Mouse (Mus musculus): ENCODE measurements around the gene Trim9. TPM values are rescaled to one million over a fixed set of nuclear protein-coding genes. Genes with fewer than 3 reads are reported as not detected.
A peak's percentile ranks its signal among the peaks of the same experiment; 100 is the strongest.

Trim9 gene
- polyA plus RNA-seq, 1 experiment = 0.74 TPM

DNA sequence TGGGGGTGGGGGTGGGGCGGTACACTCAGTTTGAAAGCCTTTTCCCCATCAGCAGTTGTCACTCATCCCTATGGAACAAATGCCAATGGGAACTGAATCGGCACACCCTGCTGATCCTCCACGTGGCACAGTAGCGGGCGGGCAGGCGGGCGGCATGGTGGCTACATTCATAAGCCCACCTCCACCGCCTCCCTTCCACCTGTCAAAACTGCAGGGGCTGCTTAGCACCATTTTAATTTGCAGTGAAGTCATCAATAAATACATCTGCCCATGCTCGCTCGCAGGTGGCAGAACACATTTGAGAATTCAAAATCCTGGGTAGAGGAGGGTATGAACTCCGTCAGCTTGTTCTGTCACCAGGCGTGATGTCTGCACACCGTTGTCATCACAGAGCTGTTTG, 12.0 kb upstream of the Trim9 start:
- TF ChIP-seq CTCF (IDR thresholded peaks at IDR 0.05; ENCODE audit: borderline replicate concordance, insufficient read depth, low read length) = no peak
- TF ChIP-seq POLR2A (IDR thresholded peaks at IDR 0.05; ENCODE audit: low read depth, low read length) = no peak
- no peak overlapping the region for H3K27ac ChIP-seq (ENCODE audit: insufficient read depth, low read length)
- H3K4me3 ChIP-seq (ENCODE audit: insufficient read depth, low read length) = no peak overlapping the region
- no peaks in the 10 kb centered on the region for H3K4me1 ChIP-seq (ENCODE audit: control insufficient read depth, insufficient read depth, low read length)

DNA sequence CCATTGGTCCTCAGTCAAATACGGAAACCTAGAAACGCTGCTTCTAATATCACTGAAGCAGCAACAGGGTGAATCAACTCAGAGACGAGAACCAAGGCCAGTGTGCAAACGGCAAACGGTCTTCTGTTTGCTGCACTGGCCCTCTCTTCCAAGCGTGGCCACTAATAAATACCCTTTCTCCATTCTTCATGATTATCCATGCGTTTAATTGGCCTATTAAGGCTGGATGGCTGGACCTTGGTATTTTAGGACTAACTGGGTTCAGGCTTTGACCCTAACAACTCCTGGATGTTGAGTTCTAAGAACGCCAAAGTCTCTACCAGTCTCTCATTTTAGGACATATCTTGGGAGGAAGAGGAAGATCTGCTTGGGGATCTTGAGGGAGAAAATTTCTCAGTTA, 7.5 kb upstream of the Trim9 start:
- H3K4me3 ChIP-seq (ENCODE audit: insufficient read depth, low read length) = no peak overlapping the region
- H3K27ac ChIP-seq (ENCODE audit: insufficient read depth, low read length) = no peak overlapping the region
- no peaks in the 10 kb centered on the region for H3K4me1 ChIP-seq (ENCODE audit: control insufficient read depth, insufficient read depth, low read length)
- TF ChIP-seq CTCF (IDR thresholded peaks at IDR 0.05; ENCODE audit: borderline replicate concordance, insufficient read depth, low read length) = no peak
- TF ChIP-seq POLR2A (IDR thresholded peaks at IDR 0.05; ENCODE audit: low read depth, low read length) = no peak

DNA sequence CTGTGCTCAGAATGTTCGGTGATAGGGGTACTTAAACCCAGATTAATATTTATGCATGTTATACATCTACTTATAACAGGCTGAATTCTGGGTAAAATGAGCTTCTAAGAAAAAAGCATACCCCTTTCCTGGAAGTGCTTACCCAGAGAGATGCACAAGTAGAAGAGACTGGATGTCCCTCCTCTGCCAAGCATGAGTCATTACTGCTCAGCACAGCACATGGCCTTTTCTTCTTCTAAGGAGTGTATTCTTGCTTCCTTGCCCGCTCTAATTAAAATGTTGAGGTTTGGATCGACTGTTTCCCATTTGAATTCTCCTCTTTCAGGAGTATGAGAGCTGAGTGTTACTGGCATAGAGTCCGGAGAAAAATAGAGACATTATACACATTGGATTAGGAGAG, 3.1 kb upstream of the Trim9 start:
- H3K4me3 ChIP-seq (ENCODE audit: insufficient read depth, low read length) = no peak overlapping the region
- no peaks in the 10 kb centered on the region for H3K4me1 ChIP-seq (ENCODE audit: control insufficient read depth, insufficient read depth, low read length)
- H3K27ac ChIP-seq (ENCODE audit: insufficient read depth, low read length) = no peak overlapping the region
- TF ChIP-seq POLR2A (IDR thresholded peaks at IDR 0.05; ENCODE audit: low read depth, low read length) (no peak), CTCF (IDR thresholded peaks at IDR 0.05; ENCODE audit: borderline replicate concordance, insufficient read depth, low read length) (no peak)

DNA sequence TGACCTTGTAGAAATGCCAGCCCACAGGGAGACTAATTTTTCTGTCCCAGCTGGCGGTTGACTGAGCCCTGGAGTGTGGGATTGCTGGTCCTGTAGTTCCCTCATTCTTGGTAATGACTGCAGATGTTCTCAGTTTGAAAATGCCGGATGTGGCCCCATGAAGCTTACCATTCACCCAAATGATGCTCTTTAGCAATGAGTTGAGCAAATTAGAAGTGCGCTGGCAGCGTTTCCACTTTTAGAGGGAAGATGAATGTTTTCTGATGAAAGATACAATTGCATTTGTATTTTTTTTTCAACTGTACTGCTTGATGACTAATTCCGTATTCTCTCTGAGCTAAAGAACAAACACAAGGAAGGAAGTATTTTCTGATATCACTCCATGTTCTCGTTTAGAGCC, 2.4 kb upstream of the Trim9 start:
- no peak overlapping the region for H3K27ac ChIP-seq (ENCODE audit: insufficient read depth, low read length)
- no peaks in the 10 kb centered on the region for H3K4me1 ChIP-seq (ENCODE audit: control insufficient read depth, insufficient read depth, low read length)
- TF ChIP-seq POLR2A (IDR thresholded peaks at IDR 0.05; ENCODE audit: low read depth, low read length) = no peak
- TF ChIP-seq CTCF (IDR thresholded peaks at IDR 0.05; ENCODE audit: borderline replicate concordance, insufficient read depth, low read length) = no peak

DNA sequence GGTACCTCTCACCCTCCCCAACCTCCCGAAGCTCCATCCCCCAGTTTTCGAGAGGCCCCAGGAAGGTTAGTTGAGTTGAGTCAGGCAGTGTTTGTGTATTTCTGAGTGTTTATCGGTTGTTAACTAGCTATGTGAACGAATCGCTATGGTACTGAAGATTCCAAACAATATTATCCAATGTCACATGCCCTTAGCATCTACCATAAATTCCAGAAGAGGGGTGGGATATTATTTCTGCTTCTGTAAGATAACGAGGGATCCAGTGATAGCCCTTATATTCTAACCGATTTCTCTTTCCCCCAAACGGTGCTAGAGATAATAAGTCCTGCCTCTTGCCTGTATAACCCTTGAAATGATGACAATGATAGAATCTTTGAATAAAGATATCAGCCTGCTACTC, 612 bp upstream of the Trim9 start:
- H3K4me1 ChIP-seq (ENCODE audit: control insufficient read depth, insufficient read depth, low read length) = no peaks in the 10 kb centered on the region
- TF ChIP-seq POLR2A (IDR thresholded peaks at IDR 0.05; ENCODE audit: low read depth, low read length) (no peak), CTCF (IDR thresholded peaks at IDR 0.05; ENCODE audit: borderline replicate concordance, insufficient read depth, low read length) (no peak)
- no peak overlapping the region for H3K27ac ChIP-seq (ENCODE audit: insufficient read depth, low read length)
- H3K4me3 ChIP-seq (ENCODE audit: insufficient read depth, low read length) = 0 out of 2 replicates have a peak overlapping the region, but pooled peaks have one; percentile 47

More for the DNA sequence above, 2.4 kb upstream of the Trim9 start:
- H3K4me3 ChIP-seq (ENCODE audit: insufficient read depth, low read length) = no peak overlapping the region

DNA sequence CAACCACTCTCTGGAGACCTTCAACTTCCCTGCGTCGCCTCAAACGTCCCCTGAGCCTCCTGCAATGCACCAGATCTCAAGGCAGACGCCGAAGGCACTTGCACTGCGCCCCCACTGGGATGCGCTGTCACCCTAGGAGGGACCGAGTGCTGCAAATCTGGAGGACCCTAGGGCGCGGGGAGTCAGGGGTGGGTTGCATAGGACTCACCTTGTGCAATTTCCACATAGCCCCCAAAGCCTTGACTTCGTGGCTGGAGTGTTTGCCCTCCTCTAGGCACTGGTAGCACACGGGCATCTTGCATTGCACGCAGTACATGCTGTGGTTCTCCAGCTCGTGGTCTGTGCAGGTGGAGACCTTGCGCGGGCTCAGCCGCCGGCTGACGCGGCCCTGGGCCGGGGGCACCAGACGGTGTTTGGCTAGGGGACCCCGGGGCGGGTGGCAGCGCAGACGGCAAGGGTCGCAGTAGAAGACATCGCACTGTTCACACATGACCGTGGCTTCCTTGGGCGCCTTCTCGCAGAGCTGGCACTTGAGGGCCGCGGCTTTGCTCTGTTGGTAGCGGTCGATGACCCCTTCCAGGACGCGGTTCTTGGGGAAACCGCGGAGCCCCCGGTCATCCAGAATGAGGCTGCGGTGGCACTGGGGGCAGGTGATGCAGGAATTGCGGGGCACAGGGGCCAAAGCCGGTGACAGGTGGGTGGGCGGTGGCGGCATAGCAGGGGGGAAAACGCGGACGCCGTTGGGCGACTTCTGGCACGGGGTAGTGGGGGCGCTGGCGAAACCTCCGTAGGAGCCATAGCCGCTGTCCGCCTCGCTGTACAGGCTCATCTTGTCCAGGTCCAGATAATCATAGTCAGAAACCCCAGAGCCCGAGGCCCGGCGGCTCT, 1.0 kb downstream of the Trim9 start:
- H3K4me3 ChIP-seq (ENCODE audit: insufficient read depth, low read length) = peak overlapping the region; percentile 23
- no peak for TF ChIP-seq POLR2A (IDR thresholded peaks at IDR 0.05; ENCODE audit: low read depth, low read length)
- peak; percentile 20; the same call in 1 of the 2 replicates for TF ChIP-seq CTCF (IDR thresholded peaks at IDR 0.05; ENCODE audit: borderline replicate concordance, insufficient read depth, low read length)
- no peak overlapping the region for H3K27ac ChIP-seq (ENCODE audit: insufficient read depth, low read length)
- H3K4me1 ChIP-seq (ENCODE audit: control insufficient read depth, insufficient read depth, low read length) = no peaks in the 10 kb centered on the region

DNA sequence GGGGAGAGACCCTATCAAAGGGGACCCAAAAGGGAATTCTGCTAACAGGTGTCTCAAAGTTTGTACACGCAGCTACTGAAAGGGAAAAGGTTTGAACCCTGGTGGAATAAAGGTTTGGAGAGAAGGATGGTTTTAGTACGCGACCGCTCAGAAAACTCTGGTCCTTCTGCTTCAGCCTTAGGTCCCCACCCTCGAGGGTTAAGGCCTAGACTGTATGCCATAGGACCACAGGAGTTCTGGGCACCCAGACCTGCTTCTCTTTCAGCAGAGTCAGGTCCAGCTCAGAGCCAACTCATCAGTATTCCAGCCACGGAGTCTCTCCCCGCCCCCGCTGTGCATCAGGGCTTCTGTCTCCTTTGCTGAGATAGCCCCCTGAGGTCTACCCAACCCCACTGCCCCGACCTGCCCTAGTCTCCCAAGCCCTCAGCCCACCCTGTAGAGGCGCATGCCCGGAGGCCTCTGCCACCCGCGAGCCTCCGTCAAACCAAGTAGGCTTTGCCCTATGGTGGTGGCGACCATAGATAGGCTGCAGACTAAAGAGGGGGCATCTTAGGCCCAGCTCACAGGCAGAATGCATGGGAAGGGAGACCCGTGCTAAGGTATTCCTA, 1.8 kb downstream of the Trim9 start:
- no peaks in the 10 kb centered on the region for H3K4me1 ChIP-seq (ENCODE audit: control insufficient read depth, insufficient read depth, low read length)
- no peak for TF ChIP-seq CTCF (IDR thresholded peaks at IDR 0.05; ENCODE audit: borderline replicate concordance, insufficient read depth, low read length)
- no peak for TF ChIP-seq POLR2A (IDR thresholded peaks at IDR 0.05; ENCODE audit: low read depth, low read length)
- H3K27ac ChIP-seq (ENCODE audit: insufficient read depth, low read length) = no peak overlapping the region
- no peak overlapping the region for H3K4me3 ChIP-seq (ENCODE audit: insufficient read depth, low read length)

DNA sequence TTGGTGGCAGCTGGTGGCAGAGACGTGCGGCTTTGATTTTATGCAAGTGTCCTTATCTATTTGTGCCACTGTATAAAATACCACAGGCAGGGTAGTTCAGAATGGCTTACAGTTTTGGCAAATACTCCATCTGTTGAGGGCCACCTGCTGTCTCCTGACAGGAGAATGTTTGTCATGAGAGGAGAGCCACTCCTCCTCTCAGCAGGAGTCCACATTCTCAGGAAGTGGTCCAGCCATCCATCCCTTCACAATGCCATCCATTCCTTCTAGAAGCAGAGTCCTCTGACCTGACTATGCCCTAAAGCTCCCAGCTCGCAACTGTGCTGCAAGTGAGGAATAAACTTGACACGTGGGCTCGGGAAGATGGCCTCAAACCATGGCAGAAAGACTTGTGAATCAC, 12.2 kb downstream of the Trim9 start:
- no peak overlapping the region for H3K4me3 ChIP-seq (ENCODE audit: insufficient read depth, low read length)
- H3K4me1 ChIP-seq (ENCODE audit: control insufficient read depth, insufficient read depth, low read length) = no peaks in the 10 kb centered on the region
- no peak overlapping the region for H3K27ac ChIP-seq (ENCODE audit: insufficient read depth, low read length)
- TF ChIP-seq POLR2A (IDR thresholded peaks at IDR 0.05; ENCODE audit: low read depth, low read length) = no peak
- no peak for TF ChIP-seq CTCF (IDR thresholded peaks at IDR 0.05; ENCODE audit: borderline replicate concordance, insufficient read depth, low read length)

DNA sequence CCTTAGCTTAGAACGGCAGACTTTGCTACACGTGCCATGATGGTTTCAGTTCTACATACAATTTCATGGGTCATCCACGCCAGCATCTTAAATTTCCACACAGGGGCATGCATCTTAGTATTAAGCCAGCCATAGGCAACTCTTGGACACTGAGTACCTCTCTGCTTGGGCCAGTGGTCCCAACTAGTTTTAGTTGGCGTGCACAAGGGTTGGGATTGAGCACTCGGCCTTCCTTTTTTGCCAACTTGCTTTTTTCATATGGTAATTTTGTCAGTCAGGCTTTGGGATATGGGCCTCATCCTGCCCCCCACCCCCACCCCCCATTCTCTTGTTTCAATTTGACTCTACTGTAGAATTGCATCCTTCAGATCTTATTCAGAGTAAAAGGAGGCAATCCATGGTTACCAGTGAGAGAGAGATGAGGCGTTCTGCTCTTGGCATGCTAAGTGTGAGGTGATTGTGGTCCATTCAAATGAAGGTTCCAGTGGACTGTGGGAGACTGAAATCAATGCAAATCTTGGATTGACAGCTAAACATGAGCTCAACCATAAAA, 14.1 kb downstream of the Trim9 start:
- no peak overlapping the region for H3K27ac ChIP-seq (ENCODE audit: insufficient read depth, low read length)
- no peak overlapping the region for H3K4me3 ChIP-seq (ENCODE audit: insufficient read depth, low read length)
- no peaks in the 10 kb centered on the region for H3K4me1 ChIP-seq (ENCODE audit: control insufficient read depth, insufficient read depth, low read length)
- TF ChIP-seq CTCF (IDR thresholded peaks at IDR 0.05; ENCODE audit: borderline replicate concordance, insufficient read depth, low read length) = no peak
- TF ChIP-seq POLR2A (IDR thresholded peaks at IDR 0.05; ENCODE audit: low read depth, low read length) = no peak

DNA sequence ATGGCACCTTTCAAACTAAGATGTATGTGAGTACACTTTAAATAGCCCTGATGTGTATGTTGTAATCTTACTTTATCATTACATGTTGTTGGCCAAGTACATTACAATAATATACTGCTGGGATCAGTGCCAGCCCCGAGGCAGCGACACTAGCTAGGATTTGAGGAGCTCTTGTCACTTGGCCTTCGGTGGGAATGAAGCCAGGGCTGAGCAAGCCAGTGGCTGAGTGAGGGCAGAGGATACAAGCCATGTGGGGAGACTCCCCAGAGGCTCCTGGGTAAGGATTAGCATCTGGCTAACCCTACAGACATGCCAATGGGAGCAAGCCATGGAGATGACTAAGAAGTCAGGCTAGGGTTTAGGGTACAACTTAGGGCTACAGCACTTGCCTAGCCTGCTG, 18.4 kb downstream of the Trim9 start:
- H3K4me3 ChIP-seq (ENCODE audit: insufficient read depth, low read length) = no peak overlapping the region
- TF ChIP-seq CTCF (IDR thresholded peaks at IDR 0.05; ENCODE audit: borderline replicate concordance, insufficient read depth, low read length) (no peak), POLR2A (IDR thresholded peaks at IDR 0.05; ENCODE audit: low read depth, low read length) (no peak)
- H3K4me1 ChIP-seq (ENCODE audit: control insufficient read depth, insufficient read depth, low read length) = no peaks in the 10 kb centered on the region
- H3K27ac ChIP-seq (ENCODE audit: insufficient read depth, low read length) = no peak overlapping the region
